Mouse (Mus musculus): ENCODE results near the gene Tmem86b. TPM values are rescaled to one million over a fixed set of nuclear protein-coding genes. Genes with fewer than 3 reads are reported as not detected.

The Tmem86b gene
- polyA plus RNA-seq, 1 experiment from 2014 or later = 3.3 TPM

- H3K9ac ChIP-seq (ENCODE audit: low read depth, low read length) = 0 out of 2 replicates have a peak overlapping the region, but pooled peaks have one; percentile 20
- DNase-seq (ENCODE audit: low spot score) = no peak
- 81% methylated on average over 2 of the region's 2 CpGs for WGBS
These were observed 23.0 kb upstream of the Tmem86b start for GRCm38 (mm10) chr7:4654221-4654620.

GRCm38 (mm10) chr7:4653780-4654179 is 22.6 kb upstream of the Tmem86b start:
- DNase-seq (ENCODE audit: low spot score) = no peak
- Histone ChIP-seq H3K36me3 (ENCODE audit: control insufficient read depth, insufficient read depth, low read length) (no peaks in the 10 kb centered on the region), H3K4me3 (ENCODE audit: low read depth, low read length) (no peak overlapping the region), H3K27ac (ENCODE audit: low read depth, low read length) (no peak overlapping the region), H3K27me3 (ENCODE audit: control insufficient read depth, insufficient read depth, low read length) (no peaks in the 10 kb centered on the region), H3K9me3 (ENCODE audit: control insufficient read depth, low read length) (no peaks in the 10 kb centered on the region), H3K4me2 (replicated peaks; ENCODE audit: low read depth, low read length) (no peak overlapping the region), H3K9ac (ENCODE audit: low read depth, low read length) (no peak overlapping the region), H3K4me1 (replicated peaks; ENCODE audit: control insufficient read depth, insufficient read depth, low read length) (peaks cover 6% of the 10 kb centered on the region)
- 91% methylated on average over 7 of the region's 7 CpGs for WGBS
- ATAC-seq (ENCODE audit: low FRiP score) = no peak

More at GRCm38 (mm10) chr7:4654221-4654620, 23.0 kb upstream of the Tmem86b start:
- Histone ChIP-seq H3K4me2 (replicated peaks; ENCODE audit: low read depth, low read length) (no peak overlapping the region), H3K9me3 (ENCODE audit: control insufficient read depth, low read length) (no peaks in the 10 kb centered on the region), H3K27ac (ENCODE audit: low read depth, low read length) (no peak overlapping the region), H3K27me3 (ENCODE audit: control insufficient read depth, insufficient read depth, low read length) (no peaks in the 10 kb centered on the region), H3K36me3 (ENCODE audit: control insufficient read depth, insufficient read depth, low read length) (no peaks in the 10 kb centered on the region), H3K4me3 (ENCODE audit: low read depth, low read length) (no peak overlapping the region), H3K4me1 (replicated peaks; ENCODE audit: control insufficient read depth, insufficient read depth, low read length) (peaks cover 6% of the 10 kb centered on the region)
- ATAC-seq (ENCODE audit: low FRiP score) = no peak

GRCm38 (mm10) chr7:4653351-4653750 is 22.1 kb upstream of the Tmem86b start:
- H3K4me3 ChIP-seq (ENCODE audit: low read depth, low read length) = no peak overlapping the region
- no peak overlapping the region for H3K27ac ChIP-seq (ENCODE audit: low read depth, low read length)
- no peak for ATAC-seq (ENCODE audit: low FRiP score)
- no peak for DNase-seq (ENCODE audit: low spot score)
- WGBS = 87% methylated on average over 5 of the region's 5 CpGs
- H3K36me3 ChIP-seq (ENCODE audit: control insufficient read depth, insufficient read depth, low read length) = no peaks in the 10 kb centered on the region
- no peak overlapping the region for H3K4me2 ChIP-seq (replicated peaks; ENCODE audit: low read depth, low read length)
- H3K9ac ChIP-seq (ENCODE audit: low read depth, low read length) = no peak overlapping the region
- no peaks in the 10 kb centered on the region for H3K27me3 ChIP-seq (ENCODE audit: control insufficient read depth, insufficient read depth, low read length)
- no peaks in the 10 kb centered on the region for H3K9me3 ChIP-seq (ENCODE audit: control insufficient read depth, low read length)
- peaks cover 6% of the 10 kb centered on the region for H3K4me1 ChIP-seq (replicated peaks; ENCODE audit: control insufficient read depth, insufficient read depth, low read length)

- Histone ChIP-seq H3K4me2 (replicated peaks; ENCODE audit: low read depth, low read length) (no peak overlapping the region), H3K4me1 (replicated peaks; ENCODE audit: control insufficient read depth, insufficient read depth, low read length) (peaks cover 3% of the 10 kb centered on the region), H3K4me3 (ENCODE audit: low read depth, low read length) (no peak overlapping the region), H3K27ac (ENCODE audit: low read depth, low read length) (no peak overlapping the region), H3K9me3 (ENCODE audit: control insufficient read depth, low read length) (no peaks in the 10 kb centered on the region), H3K27me3 (ENCODE audit: control insufficient read depth, insufficient read depth, low read length) (no peaks in the 10 kb centered on the region), H3K9ac (ENCODE audit: low read depth, low read length) (no peak overlapping the region), H3K36me3 (ENCODE audit: control insufficient read depth, insufficient read depth, low read length) (no peaks in the 10 kb centered on the region)
- DNase-seq (ENCODE audit: low spot score) = no peak
- 90% methylated on average over 5 of the region's 5 CpGs for WGBS
- ATAC-seq (ENCODE audit: low FRiP score) = no peak
These were observed 21.5 kb upstream of the Tmem86b start for GRCm38 (mm10) chr7:4652726-4653125.

- ATAC-seq (ENCODE audit: low FRiP score) = no peak
- no peak for DNase-seq (ENCODE audit: low spot score)
These were observed 20.4 kb upstream of the Tmem86b start for GRCm38 (mm10) chr7:4651581-4651980.

GRCm38 (mm10) chr7:4647992-4648391 is 16.8 kb upstream of the Tmem86b start:
- no peak for ATAC-seq (ENCODE audit: low FRiP score)
- 91% methylated on average over 2 of the region's 2 CpGs for WGBS
- H3K9me3 ChIP-seq (ENCODE audit: control insufficient read depth, low read length) = no peaks in the 10 kb centered on the region
- H3K4me1 ChIP-seq (replicated peaks; ENCODE audit: control insufficient read depth, insufficient read depth, low read length) = no peaks in the 10 kb centered on the region
- H3K4me3 ChIP-seq (ENCODE audit: low read depth, low read length) = no peak overlapping the region
- H3K9ac ChIP-seq (ENCODE audit: low read depth, low read length) = no peak overlapping the region
- no peak overlapping the region for H3K4me2 ChIP-seq (replicated peaks; ENCODE audit: low read depth, low read length)
- no peak overlapping the region for H3K27ac ChIP-seq (ENCODE audit: low read depth, low read length)
- H3K36me3 ChIP-seq (ENCODE audit: control insufficient read depth, insufficient read depth, low read length) = 0 out of 2 replicates have a peak, but pooled peaks cover 2% of the 10 kb centered on the region
- H3K27me3 ChIP-seq (ENCODE audit: control insufficient read depth, insufficient read depth, low read length) = no peaks in the 10 kb centered on the region
- no peak for DNase-seq (ENCODE audit: low spot score)

More at GRCm38 (mm10) chr7:4651581-4651980, 20.4 kb upstream of the Tmem86b start:
- H3K4me1 ChIP-seq (replicated peaks; ENCODE audit: control insufficient read depth, insufficient read depth, low read length) = no peaks in the 10 kb centered on the region
- 0 out of 2 replicates have a peak, but pooled peaks cover 2% of the 10 kb centered on the region for H3K36me3 ChIP-seq (ENCODE audit: control insufficient read depth, insufficient read depth, low read length)
- no peak overlapping the region for H3K4me2 ChIP-seq (replicated peaks; ENCODE audit: low read depth, low read length)
- no peak overlapping the region for H3K27ac ChIP-seq (ENCODE audit: low read depth, low read length)
- WGBS = 80% methylated on average over 8 of the region's 8 CpGs
- H3K9me3 ChIP-seq (ENCODE audit: control insufficient read depth, low read length) = no peaks in the 10 kb centered on the region
- H3K9ac ChIP-seq (ENCODE audit: low read depth, low read length) = no peak overlapping the region
- H3K4me3 ChIP-seq (ENCODE audit: low read depth, low read length) = no peak overlapping the region
- no peaks in the 10 kb centered on the region for H3K27me3 ChIP-seq (ENCODE audit: control insufficient read depth, insufficient read depth, low read length)

GRCm38 (mm10) chr7:4647291-4647690 is 16.1 kb upstream of the Tmem86b start:
- no peak for ATAC-seq (ENCODE audit: low FRiP score)
- 0 out of 2 replicates have a peak, but pooled peaks cover 4% of the 10 kb centered on the region for H3K36me3 ChIP-seq (ENCODE audit: control insufficient read depth, insufficient read depth, low read length)
- H3K9me3 ChIP-seq (ENCODE audit: control insufficient read depth, low read length) = no peaks in the 10 kb centered on the region
- H3K4me2 ChIP-seq (replicated peaks; ENCODE audit: low read depth, low read length) = no peak overlapping the region
- WGBS = 81% methylated on average over 6 of the region's 6 CpGs
- no peak overlapping the region for H3K27ac ChIP-seq (ENCODE audit: low read depth, low read length)
- no peak overlapping the region for H3K4me3 ChIP-seq (ENCODE audit: low read depth, low read length)
- no peak overlapping the region for H3K9ac ChIP-seq (ENCODE audit: low read depth, low read length)
- H3K27me3 ChIP-seq (ENCODE audit: control insufficient read depth, insufficient read depth, low read length) = no peaks in the 10 kb centered on the region
- no peak for DNase-seq (ENCODE audit: low spot score)
- H3K4me1 ChIP-seq (replicated peaks; ENCODE audit: control insufficient read depth, insufficient read depth, low read length) = no peaks in the 10 kb centered on the region

GRCm38 (mm10) chr7:4646806-4647205 is 15.6 kb upstream of the Tmem86b start:
- Histone ChIP-seq H3K9ac (ENCODE audit: low read depth, low read length) (no peak overlapping the region), H3K27ac (ENCODE audit: low read depth, low read length) (no peak overlapping the region), H3K36me3 (ENCODE audit: control insufficient read depth, insufficient read depth, low read length) (0 out of 2 replicates have a peak, but pooled peaks cover 4% of the 10 kb centered on the region), H3K9me3 (ENCODE audit: control insufficient read depth, low read length) (no peaks in the 10 kb centered on the region), H3K4me2 (replicated peaks; ENCODE audit: low read depth, low read length) (no peak overlapping the region), H3K4me1 (replicated peaks; ENCODE audit: control insufficient read depth, insufficient read depth, low read length) (no peaks in the 10 kb centered on the region), H3K27me3 (ENCODE audit: control insufficient read depth, insufficient read depth, low read length) (no peaks in the 10 kb centered on the region), H3K4me3 (ENCODE audit: low read depth, low read length) (no peak overlapping the region)
- DNase-seq (ENCODE audit: low spot score) = no peak
- 88% methylated on average over 3 of the region's 3 CpGs for WGBS
- no peak for ATAC-seq (ENCODE audit: low FRiP score)

- Histone ChIP-seq H3K9ac (ENCODE audit: low read depth, low read length) (no peak overlapping the region), H3K4me3 (ENCODE audit: low read depth, low read length) (no peak overlapping the region), H3K9me3 (ENCODE audit: control insufficient read depth, low read length) (no peaks in the 10 kb centered on the region), H3K4me1 (replicated peaks; ENCODE audit: control insufficient read depth, insufficient read depth, low read length) (no peaks in the 10 kb centered on the region), H3K4me2 (replicated peaks; ENCODE audit: low read depth, low read length) (no peak overlapping the region), H3K36me3 (ENCODE audit: control insufficient read depth, insufficient read depth, low read length) (peaks cover 13% of the 10 kb centered on the region; the same call in 1 of the 2 replicates), H3K27ac (ENCODE audit: low read depth, low read length) (no peak overlapping the region), H3K27me3 (ENCODE audit: control insufficient read depth, insufficient read depth, low read length) (no peaks in the 10 kb centered on the region)
- no peak for ATAC-seq (ENCODE audit: low FRiP score)
- WGBS = 95% methylated on average over 6 of the region's 6 CpGs
- no peak for DNase-seq (ENCODE audit: low spot score)
These were observed 12.0 kb upstream of the Tmem86b start for GRCm38 (mm10) chr7:4643225-4643624.

Data from hindbrain, embryonic 11.5 days (tissue).